In genomic region chr6:127275430-127275784, GRCm38 (mm10) we compare ENCODE assay signal across 15 mouse cellular contexts.
A peak's percentile ranks its signal among the peaks of the same experiment; 100 is the strongest.
DNase-seq lines count a peak whose midpoint lies in the region; ATAC-seq and TF ChIP-seq lines count a peak whose summit lies in the region.
"Had no signal": no experiment of that assay in that cellular context is flagged by ENCODE, and none has a peak within 500 bp of the region (broad histone marks: within the 10 kb centered on the region; RNA-seq: fewer than 3 reads in every experiment).

No protein-coding gene starts in this region.

- no peak overlapping the region for H3K4me3 ChIP-seq in kidney, postnatal 0 days (replicated peaks; ENCODE audit: low read depth, low read length)
- no peak overlapping the region for H3K4me3 ChIP-seq in kidney, embryonic 14.5 days (ENCODE audit: low read length)
- H3K4me3 ChIP-seq in midbrain, embryonic 11.5 days (ENCODE audit: low read depth, low read length) = no peak overlapping the region
- no peak overlapping the region for H3K4me3 ChIP-seq in midbrain, embryonic 15.5 days
- H3K4me3 ChIP-seq: intestine, embryonic 15.5 days; lung, embryonic 15.5 days had no signal

- peak; percentile 42; the same call in 1 of the 2 replicates for TF ChIP-seq CTCF in kidney, postnatal 0 days (IDR thresholded peaks at IDR 0.05; ENCODE audit: low read depth)

- H3K9me3 ChIP-seq in kidney, postnatal 0 days (replicated peaks; ENCODE audit: low read length) = no peaks in the 10 kb centered on the region
- peaks cover 3% of the 10 kb centered on the region; the same call in 1 of the 2 replicates for H3K9me3 ChIP-seq in kidney, embryonic 14.5 days (ENCODE audit: control insufficient read depth, low read length)
- H3K9me3 ChIP-seq in midbrain, embryonic 11.5 days (ENCODE audit: control insufficient read depth, low read length) = peaks cover 11% of the 10 kb centered on the region; the same call in 1 of the 2 replicates
- no peaks in the 10 kb centered on the region for H3K9me3 ChIP-seq in midbrain, embryonic 15.5 days
- H3K9me3 ChIP-seq: intestine, embryonic 15.5 days; lung, embryonic 15.5 days had no signal

- 89% methylated on average over 2 of the region's 2 CpGs for WGBS in kidney, postnatal 0 days
- WGBS in kidney, embryonic 14.5 days = 91% methylated on average over 2 of the region's 2 CpGs
- WGBS in midbrain, embryonic 11.5 days = 90% methylated on average over 2 of the region's 2 CpGs
- 83% methylated on average over 2 of the region's 2 CpGs for WGBS in midbrain, embryonic 15.5 days

- no peak for ATAC-seq in kidney, postnatal 0 days (replicated peaks; ENCODE audit: low FRiP score, low read depth)
- no peak for ATAC-seq in kidney, embryonic 14.5 days (ENCODE audit: low FRiP score, low TSS enrichment)
- no peak for ATAC-seq in midbrain, embryonic 11.5 days (ENCODE audit: low FRiP score)
- ATAC-seq in midbrain, embryonic 15.5 days (replicated peaks) = no peak
- ATAC-seq: intestine, embryonic 15.5 days had no signal

- H3K4me2 ChIP-seq in kidney, postnatal 0 days (ENCODE audit: low read length) = no peak overlapping the region
- no peak overlapping the region for H3K4me2 ChIP-seq in kidney, embryonic 14.5 days (replicated peaks; ENCODE audit: low read depth, low read length)
- H3K4me2 ChIP-seq in midbrain, embryonic 11.5 days = no peak overlapping the region
- no peak overlapping the region for H3K4me2 ChIP-seq in midbrain, embryonic 15.5 days
- H3K4me2 ChIP-seq: intestine, embryonic 15.5 days; lung, embryonic 15.5 days had no signal

- no peak overlapping the region for H3K9ac ChIP-seq in kidney, postnatal 0 days (ENCODE audit: low read depth, low read length)
- H3K9ac ChIP-seq in kidney, embryonic 14.5 days (ENCODE audit: low read depth, low read length) = no peak overlapping the region
- no peak overlapping the region for H3K9ac ChIP-seq in midbrain, embryonic 11.5 days (ENCODE audit: low read length)
- no peak overlapping the region for H3K9ac ChIP-seq in midbrain, embryonic 15.5 days
- H3K9ac ChIP-seq: forebrain, postnatal 0 days; intestine, embryonic 15.5 days; lung, embryonic 15.5 days had no signal

- H3K36me3 ChIP-seq in kidney, postnatal 0 days (ENCODE audit: insufficient read depth, low read length) = no peaks in the 10 kb centered on the region
- H3K36me3 ChIP-seq in kidney, embryonic 14.5 days (ENCODE audit: control insufficient read depth, insufficient read depth, low read length) = no peaks in the 10 kb centered on the region
- H3K36me3 ChIP-seq in midbrain, embryonic 11.5 days (ENCODE audit: control insufficient read depth, insufficient read depth, low read length) = no peaks in the 10 kb centered on the region
- H3K36me3 ChIP-seq in midbrain, embryonic 15.5 days (replicated peaks) = no peaks in the 10 kb centered on the region
- H3K36me3 ChIP-seq: intestine, embryonic 15.5 days; lung, embryonic 15.5 days had no signal

- no peaks in the 10 kb centered on the region for H3K4me1 ChIP-seq in kidney, postnatal 0 days (replicated peaks; ENCODE audit: insufficient read depth, low read length)
- H3K4me1 ChIP-seq in kidney, embryonic 14.5 days (ENCODE audit: control insufficient read depth, insufficient read depth, low read length) = no peaks in the 10 kb centered on the region
- no peaks in the 10 kb centered on the region for H3K4me1 ChIP-seq in midbrain, embryonic 11.5 days (ENCODE audit: control insufficient read depth, insufficient read depth, low read length)
- H3K4me1 ChIP-seq in midbrain, embryonic 15.5 days = no peaks in the 10 kb centered on the region

- no peaks in the 10 kb centered on the region for H3K27me3 ChIP-seq in kidney, postnatal 0 days (ENCODE audit: insufficient read depth, low read length)
- H3K27me3 ChIP-seq in kidney, embryonic 14.5 days (ENCODE audit: control insufficient read depth, insufficient read depth, low read length) = no peaks in the 10 kb centered on the region
- H3K27me3 ChIP-seq in midbrain, embryonic 11.5 days (ENCODE audit: control insufficient read depth, insufficient read depth, low read length) = no peaks in the 10 kb centered on the region
- no peaks in the 10 kb centered on the region for H3K27me3 ChIP-seq in midbrain, embryonic 15.5 days (replicated peaks)
- H3K27me3 ChIP-seq: intestine, embryonic 15.5 days; lung, embryonic 15.5 days had no signal

- DNase-seq in kidney, postnatal 0 days (ENCODE audit: low spot score) = no peak
- peak; percentile 31 for DNase-seq in midbrain, embryonic 11.5 days (ENCODE audit: low spot score, missing footprints)
- DNase-seq in ES-CJ7 (ENCODE audit: low read depth, low spot score) = peak; percentile 61
- DNase-seq in naive thymus-derived CD4-positive, alpha-beta T cell, adult 2 months (ENCODE audit: low read depth) = peak; percentile 38
- DNase-seq in urinary bladder, postnatal 36 days (ENCODE audit: low spot score in 2 of 2) = no peak
- DNase-seq: cerebellum, adult 18-20 months; forebrain, postnatal 0 days; layer of hippocampus, adult 9-11 months; left cerebral cortex, postnatal 4 days; midbrain, embryonic 14.5 days; retina, postnatal 1 day had no signal

- H3K27ac ChIP-seq in kidney, postnatal 0 days = no peak overlapping the region
- H3K27ac ChIP-seq in kidney, embryonic 14.5 days (ENCODE audit: low read depth, low read length) = no peak overlapping the region
- H3K27ac ChIP-seq in midbrain, embryonic 11.5 days (ENCODE audit: low read depth, low read length) = no peak overlapping the region
- no peak overlapping the region for H3K27ac ChIP-seq in midbrain, embryonic 15.5 days
- H3K27ac ChIP-seq: intestine, embryonic 15.5 days; lung, embryonic 15.5 days had no signal

Comparison
In these comparisons a context has a peak if more than half of its experiments do, and no peak if none do; other contexts are left out.
1. DNase-seq: peak in midbrain, embryonic 11.5 days (single experiment), ES-CJ7 (single experiment) and naive thymus-derived CD4-positive, alpha-beta T cell, adult 2 months (single experiment); none in kidney, postnatal 0 days (single experiment) and urinary bladder, postnatal 36 days (0 of 2).